Mouse (Mus musculus) right cerebral cortex, postnatal 10 days (tissue): Measurements from ENCODE around the gene B3galnt1.

Experiments
- DNase-seq, 2 experiments: peaks; one replicate each; pipeline ENCODE4 v3.0.0; 2021; ENCODE audit warnings: low spot score in 2 of 2

The B3galnt1 gene

DNA sequence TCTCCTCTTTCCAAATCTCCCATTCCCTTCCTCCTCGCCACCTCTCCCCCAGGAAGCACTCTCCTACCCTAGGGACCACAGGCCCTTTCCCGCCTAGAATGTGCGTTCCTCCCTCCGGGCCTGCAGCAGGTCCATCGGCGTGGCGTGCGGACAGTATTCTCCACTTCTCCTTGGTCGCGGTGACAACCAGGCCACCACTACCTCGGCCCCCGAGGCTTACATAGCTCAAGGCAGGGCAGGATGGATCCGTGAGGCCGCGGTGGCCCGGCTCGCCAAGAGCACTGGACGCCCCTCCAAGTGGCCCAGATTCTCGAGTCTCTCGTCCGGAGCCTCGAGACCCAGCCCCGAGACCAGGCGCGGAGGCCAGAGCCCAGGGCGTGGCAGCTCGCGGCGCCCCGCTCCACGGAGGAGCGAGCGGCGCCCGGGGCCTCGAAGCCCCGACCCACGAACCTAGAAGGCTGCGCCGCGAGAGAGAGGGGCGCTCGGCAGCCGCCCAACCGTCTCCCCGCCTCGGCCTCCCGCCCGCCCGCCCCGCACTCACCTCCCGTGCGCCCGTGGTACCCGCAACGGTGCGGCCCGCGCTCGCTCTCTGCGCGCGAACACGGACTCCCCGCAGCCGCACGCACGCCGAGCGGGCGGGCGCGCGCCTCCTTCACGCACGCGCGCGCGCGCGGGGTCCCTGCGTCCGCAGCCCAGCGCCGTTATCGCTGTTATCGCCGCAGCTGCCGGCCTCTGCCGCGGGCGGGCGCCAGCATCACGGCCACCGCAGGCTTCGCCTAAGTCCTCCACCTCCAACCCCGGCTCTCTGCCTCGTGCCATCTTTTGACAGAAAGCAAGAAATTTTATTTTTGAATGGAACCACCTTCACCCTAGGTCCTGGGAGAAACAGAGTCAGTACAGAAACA is at the start of gene B3galnt1:
TSS of gene B3galnt1 (minus strand) at position 700 of the 905 bp plus-strand sequence.
- peak; percentile 76 to 82 for DNase-seq

DNA sequence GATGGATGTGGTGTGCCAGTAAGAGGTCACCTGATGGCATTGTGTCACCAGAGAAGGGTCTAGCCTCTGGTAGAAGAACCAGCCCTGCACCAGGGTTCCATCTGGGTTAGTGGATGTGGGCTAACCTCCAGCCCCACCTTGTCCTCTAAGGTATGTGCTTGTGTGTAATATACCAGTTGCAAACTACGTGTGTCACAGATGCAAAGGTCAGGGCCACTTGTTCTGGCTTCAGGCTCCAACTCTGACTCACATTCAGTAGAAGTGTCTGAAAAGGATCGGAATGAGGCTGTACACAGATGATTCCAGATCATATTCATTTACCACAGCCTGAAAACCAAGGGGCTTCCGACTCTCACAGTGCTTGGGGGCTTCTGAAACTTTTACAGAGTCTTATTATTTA is 35.8 kb upstream of the B3galnt1 start:
- no peak for DNase-seq

DNA sequence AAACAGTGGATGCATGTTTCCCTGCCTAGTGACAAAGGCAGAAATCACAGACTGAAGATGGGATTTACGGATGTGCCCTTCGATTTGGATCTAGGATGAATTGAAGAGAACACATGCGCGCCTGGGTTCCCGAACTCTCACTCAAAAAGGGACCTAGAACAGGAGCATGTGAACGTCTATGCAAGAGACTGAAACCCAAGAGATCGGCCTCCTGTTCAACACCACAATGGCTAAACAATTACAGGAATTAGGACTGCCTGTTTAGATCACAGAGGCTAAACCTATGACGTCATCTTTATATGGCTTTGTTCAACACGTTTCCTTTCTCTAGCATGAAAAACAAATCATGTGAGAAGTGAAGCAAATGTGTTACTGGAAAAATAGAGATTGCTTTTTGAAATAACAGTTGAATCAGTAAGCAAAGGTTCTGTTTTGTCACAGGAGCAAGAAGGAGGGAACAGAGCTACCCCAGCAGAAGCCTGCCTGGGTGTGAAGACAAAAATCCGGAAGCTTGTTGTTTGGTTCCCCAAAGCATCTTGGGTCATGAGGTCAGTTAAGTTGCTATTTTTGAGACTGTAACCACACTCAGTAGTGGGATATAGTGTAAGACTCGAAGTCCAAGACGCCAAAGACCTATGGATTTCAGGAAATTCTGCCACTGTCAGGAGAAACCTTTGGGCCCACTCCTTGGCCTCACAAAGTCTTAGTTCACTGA is 35.1 kb upstream of the B3galnt1 start:
- no peak for DNase-seq

DNA sequence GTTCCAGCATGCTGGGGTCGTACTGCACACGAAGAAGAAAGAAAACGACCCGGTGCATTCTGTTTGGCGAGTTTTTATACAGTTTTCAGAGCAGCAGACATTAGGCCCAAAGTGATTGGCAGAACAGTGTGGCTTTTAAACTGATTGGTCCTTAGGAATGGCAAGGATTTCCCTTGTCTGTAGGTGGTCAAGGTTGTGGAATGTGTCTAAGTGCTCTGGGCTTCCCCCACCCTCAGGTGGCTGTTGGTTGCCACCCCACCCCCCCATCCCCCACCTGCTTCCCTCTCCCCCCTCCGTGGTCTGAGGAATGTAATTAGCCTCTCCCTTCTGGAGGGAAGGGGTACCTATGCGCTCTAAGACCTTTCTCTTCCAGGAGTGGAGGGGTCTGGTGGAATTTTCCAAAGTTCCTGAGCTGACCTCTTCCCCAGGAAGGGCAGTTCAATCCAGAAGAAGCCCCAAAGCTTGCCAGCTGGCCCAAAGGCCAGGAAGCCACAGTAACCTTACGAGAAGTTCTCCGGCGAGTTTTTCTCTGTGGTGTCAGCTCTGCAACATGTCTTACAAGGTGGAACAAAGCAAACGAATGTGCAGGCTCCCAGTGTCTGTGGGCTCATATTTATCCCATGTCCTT is 28.3 kb upstream of the B3galnt1 start:
- DNase-seq: no peak

- no peak for DNase-seq
Measured at GRCm38 (mm10) chr3:69626213-69626962, 27.6 kb upstream of the B3galnt1 start.

DNA sequence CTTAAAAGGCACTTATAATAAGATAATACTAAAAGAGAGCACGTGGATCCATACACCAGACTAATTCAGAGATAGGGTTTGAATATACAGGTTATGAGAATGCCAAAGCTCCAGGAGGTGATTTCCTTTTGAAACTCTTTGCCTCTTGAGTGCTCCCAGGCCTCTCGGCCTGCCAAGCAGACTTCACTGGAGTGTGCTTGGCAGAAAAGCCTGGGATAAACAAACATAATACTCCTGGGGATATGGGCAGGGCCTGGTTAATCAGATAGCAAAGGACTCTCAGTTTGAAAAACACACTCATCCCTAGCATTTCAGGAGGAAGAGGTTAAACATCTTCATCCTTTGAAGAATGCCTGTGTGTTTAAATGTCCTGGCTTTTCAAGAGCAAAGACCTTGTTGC is 25.4 kb upstream of the B3galnt1 start:
- no peak for DNase-seq

- DNase-seq: no peak
Measured at GRCm38 (mm10) chr3:69607909-69608308, 9.1 kb upstream of the B3galnt1 start.

DNA sequence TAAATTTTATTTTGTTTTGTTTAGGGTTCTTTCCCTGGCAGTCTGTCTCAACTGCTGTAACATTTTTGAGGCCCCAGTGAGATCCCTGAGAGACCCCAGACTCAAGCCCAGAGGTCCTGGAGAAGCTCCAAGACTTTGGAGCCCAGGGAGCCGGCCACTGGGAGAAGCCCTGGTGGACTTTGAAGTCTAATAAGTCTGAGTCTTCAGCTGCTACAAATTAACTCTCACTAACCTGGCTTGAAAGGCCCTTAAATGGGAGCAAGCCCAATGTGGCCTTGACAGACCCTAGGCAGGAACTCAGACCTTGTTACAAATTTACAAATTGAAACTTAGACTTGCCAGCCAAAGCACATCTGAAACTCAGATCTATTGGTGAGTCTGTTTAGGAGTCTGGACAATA is 8.7 kb upstream of the B3galnt1 start:
- no peak for DNase-seq

- no peak for DNase-seq
Measured at GRCm38 (mm10) chr3:69606923-69607322, 8.2 kb upstream of the B3galnt1 start.

DNA sequence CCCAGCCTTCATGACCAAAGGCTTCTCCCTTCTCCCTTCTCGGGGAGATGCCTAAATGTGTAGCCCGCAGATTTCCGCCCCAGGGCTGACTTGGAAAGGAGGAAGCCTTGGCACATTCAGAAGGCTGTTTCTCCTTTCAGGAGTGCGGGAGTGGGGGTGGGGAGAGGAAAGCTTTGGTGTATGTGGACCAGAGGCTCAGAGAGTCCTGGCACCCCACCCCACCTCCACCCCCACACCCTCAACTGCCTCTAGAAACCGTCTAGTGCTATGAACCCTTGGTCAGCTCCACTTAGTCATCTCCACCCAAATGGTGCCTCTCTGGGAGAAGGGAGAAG is 373 bp upstream of the B3galnt1 start:
- peak in 1 of 2 experiments; percentile 49 for DNase-seq

DNA sequence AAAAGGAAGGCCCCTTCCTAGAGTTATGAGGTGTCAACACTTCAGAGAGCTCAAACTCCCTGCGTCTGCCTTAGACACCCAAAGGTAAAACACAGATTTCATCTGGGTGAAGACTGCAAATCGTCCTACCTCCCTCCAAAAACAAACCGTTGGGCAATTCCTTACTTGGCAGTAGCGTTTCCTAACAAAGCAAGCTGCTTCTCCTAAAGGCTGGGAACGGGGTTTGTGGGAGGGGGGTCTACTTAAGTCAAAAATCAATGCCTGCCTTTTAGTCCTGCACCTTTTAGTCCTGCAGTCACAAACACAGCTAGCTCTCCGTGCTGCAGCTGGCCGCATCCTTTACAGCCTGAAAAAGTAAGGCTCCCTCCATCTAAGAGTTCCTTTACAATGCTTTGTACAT is 944 bp downstream of the B3galnt1 start:
- DNase-seq: no peak

DNA sequence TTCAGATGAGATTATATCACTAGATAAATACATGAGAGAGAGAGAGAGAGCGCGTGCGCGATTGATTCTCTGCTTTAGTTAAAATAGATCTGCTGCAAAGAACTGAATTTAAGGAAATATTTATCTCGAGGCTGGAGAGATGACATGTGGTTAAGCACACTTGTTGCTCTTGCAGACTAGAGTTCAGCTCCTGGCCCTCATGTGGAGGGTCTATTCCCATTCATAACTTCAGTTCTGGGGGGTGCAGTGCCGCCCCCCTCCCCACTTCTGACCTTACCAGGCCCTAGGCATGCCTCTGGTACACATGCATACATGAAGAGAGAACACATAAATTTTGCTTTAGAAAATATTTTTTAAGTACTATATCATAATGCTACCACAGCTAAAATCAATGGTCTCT is 1.5 kb downstream of the B3galnt1 start:
- no peak for DNase-seq

- no peak for DNase-seq
Measured at GRCm38 (mm10) chr3:69596116-69596515, 2.6 kb downstream of the B3galnt1 start.

GRCm38 (mm10) chr3:69594071-69594470 is 4.7 kb downstream of the B3galnt1 start:
- DNase-seq: no peak

DNA sequence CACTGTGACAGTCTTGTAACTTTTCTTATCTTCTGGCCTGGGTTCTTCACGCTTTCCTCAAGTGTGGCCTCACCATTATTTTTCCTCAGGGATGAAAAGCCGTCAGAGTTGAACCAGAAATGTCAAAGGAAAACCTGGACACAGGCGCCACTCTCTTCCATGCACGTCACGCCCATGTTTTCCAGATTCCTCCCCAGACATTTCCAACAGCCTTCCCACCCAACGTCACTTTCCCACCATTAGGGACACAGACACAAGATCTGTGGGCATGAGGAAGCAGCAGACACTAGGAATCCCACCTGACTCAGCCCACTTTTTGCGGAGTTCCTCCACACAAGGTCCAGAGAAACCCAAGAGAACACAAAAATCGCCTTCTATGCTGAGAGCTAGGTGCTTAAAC is 5.3 kb downstream of the B3galnt1 start:
- no peak for DNase-seq

- no peak for DNase-seq
Measured at GRCm38 (mm10) chr3:69588101-69588760, 10.5 kb downstream of the B3galnt1 start.

- no peak for DNase-seq
Measured at GRCm38 (mm10) chr3:69583798-69584197, 15.0 kb downstream of the B3galnt1 start.

DNA sequence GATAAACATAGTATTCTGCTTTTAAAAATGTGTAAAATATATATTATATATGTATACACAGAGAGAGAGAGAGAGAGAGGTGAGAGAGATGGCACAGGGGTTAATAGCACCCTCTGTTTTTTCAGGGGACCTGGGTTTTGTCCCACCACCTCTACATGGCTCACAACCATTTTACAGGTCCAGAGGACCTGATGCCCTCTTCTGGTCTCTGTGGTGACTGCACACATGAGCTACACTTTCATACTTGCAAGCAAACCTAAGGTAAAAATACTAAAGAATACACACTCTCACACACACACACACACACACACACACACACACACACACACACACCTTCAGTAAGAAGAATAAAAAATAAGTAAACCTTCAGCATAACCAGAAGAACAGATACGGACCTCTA is 20.0 kb downstream of the B3galnt1 start:
- DNase-seq: no peak

GRCm38 (mm10) chr3:69576715-69577114 is 22.0 kb downstream of the B3galnt1 start:
- DNase-seq: no peak

GRCm38 (mm10) chr3:69575577-69575976 is 23.2 kb downstream of the B3galnt1 start:
- peak in 1 of 2 experiments; percentile 23 for DNase-seq

DNA sequence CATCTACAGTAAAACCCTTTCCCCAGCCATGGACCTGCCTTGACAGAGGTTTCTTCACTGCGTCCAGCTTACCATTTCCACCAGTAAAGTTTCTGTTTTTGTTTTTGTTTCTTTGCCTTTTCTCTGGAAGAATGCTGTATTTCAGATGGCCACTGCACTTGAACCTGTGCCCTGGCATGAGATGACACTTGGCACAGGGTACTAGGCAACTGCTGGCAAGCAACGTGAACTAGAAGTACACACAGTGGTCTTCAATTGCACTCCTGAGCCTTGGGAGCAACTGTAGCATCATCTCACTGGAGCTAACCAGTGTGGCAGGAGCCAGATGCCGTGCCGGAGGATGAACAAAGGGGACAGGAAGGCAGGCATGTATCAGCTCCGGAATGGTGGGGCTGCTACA is 26.2 kb downstream of the B3galnt1 start:
- DNase-seq: peak in 1 of 2 experiments; percentile 22
